Mouse (Mus musculus): ENCODE measurements around the gene Rab27a.
"Not testable (repeated sequence)": the region's sequence is repeated elsewhere in the genome, so short reads cannot be mapped to it uniquely, and the experiment has no call there.

The Rab27a gene

GRCm38 (mm10) chr9:73090121-73090520 is 45.5 kb downstream of the Rab27a start:
- DNase-seq (ENCODE audit: low spot score), result no peak

GRCm38 (mm10) chr9:73091747-73092146 is 47.1 kb downstream of the Rab27a start:
- peak; percentile 67 for DNase-seq (ENCODE audit: low spot score)

- no peak for DNase-seq (ENCODE audit: low spot score)
Measured at GRCm38 (mm10) chr9:73094580-73094979, 49.9 kb downstream of the Rab27a start.

- no peak for DNase-seq (ENCODE audit: low spot score)
Measured at GRCm38 (mm10) chr9:73097898-73098297, 53.2 kb downstream of the Rab27a start.

GRCm38 (mm10) chr9:73101536-73101935 is 56.9 kb downstream of the Rab27a start, which contains the start of gene Khdc3:
Gene Khdc3 (plus strand): TSS chr9:73101836.
- DNase-seq (ENCODE audit: low spot score), result no peak

- no peak for DNase-seq (ENCODE audit: low spot score)
Measured at GRCm38 (mm10) chr9:73102181-73102580, 57.5 kb downstream of the Rab27a start, which contains the start of gene Gm20509. Gene Gm20509 (plus strand): TSS chr9:73102470.

GRCm38 (mm10) chr9:73103159-73103879 is 58.7 kb downstream of the Rab27a start:
- DNase-seq (ENCODE audit: low spot score), result no peak

GRCm38 (mm10) chr9:73103880-73104198 is 59.2 kb downstream of the Rab27a start:
- no peak for DNase-seq (ENCODE audit: low spot score)

GRCm38 (mm10) chr9:73105141-73105540 is 60.5 kb downstream of the Rab27a start:
- no peak for DNase-seq (ENCODE audit: low spot score)

- DNase-seq (ENCODE audit: low spot score), result no peak
Measured at GRCm38 (mm10) chr9:73105771-73106170, 61.1 kb downstream of the Rab27a start.

GRCm38 (mm10) chr9:73112919-73113906 is 68.6 kb downstream of the Rab27a start, which contains the start of gene Rsl24d1:
Gene Rsl24d1 (plus strand): TSS chr9:73113426.
- peak; percentile 91 for DNase-seq (ENCODE audit: low spot score)

GRCm38 (mm10) chr9:73116704-73117103 is 72.0 kb downstream of the Rab27a start:
- DNase-seq (ENCODE audit: low spot score), result not testable (repeated sequence)

- DNase-seq (ENCODE audit: low spot score), result no peak
Measured at GRCm38 (mm10) chr9:73118012-73118411, 73.4 kb downstream of the Rab27a start.

GRCm38 (mm10) chr9:73121735-73122134 is 77.1 kb downstream of the Rab27a start:
- peak; percentile 21 for DNase-seq (ENCODE audit: low spot score)

- DNase-seq (ENCODE audit: low spot score), result no peak
Measured at GRCm38 (mm10) chr9:73125043-73125570, 80.5 kb downstream of the Rab27a start.

- DNase-seq (ENCODE audit: low spot score), result no peak
Measured at GRCm38 (mm10) chr9:73127457-73127856, 82.8 kb downstream of the Rab27a start.

GRCm38 (mm10) chr9:73129875-73130274 is 85.2 kb downstream of the Rab27a start:
- no peak for DNase-seq (ENCODE audit: low spot score)

GRCm38 (mm10) chr9:73130529-73130928 is 85.9 kb downstream of the Rab27a start:
- no peak for DNase-seq (ENCODE audit: low spot score)

GRCm38 (mm10) chr9:73137341-73137886 is 92.8 kb downstream of the Rab27a start:
- DNase-seq (ENCODE audit: low spot score), result no peak
